Mouse (Mus musculus) small intestine, adult 2 months (tissue): ENCODE data around the gene Fshr. TPM values are rescaled to one million over a fixed set of nuclear protein-coding genes. Genes with fewer than 3 reads are reported as not detected.
"Not testable (repeated sequence)": the region's sequence is repeated elsewhere in the genome, so short reads cannot be mapped to it uniquely, and the experiment has no call there.

ENCODE experiments used
- H3K27ac ChIP-seq: fragments of 200-500 bp; 2 replicates; pipeline ENCODE4 v1.5.1; 2012; ENCODE audit warnings: low read depth, low read length, control low read depth, inconsistent platforms; ENCODE audit not compliant: insufficient read depth
- H3K27me3 ChIP-seq: fragments of 200-500 bp; 2 replicates; pipeline ENCODE4 v1.6.1; 2012; ENCODE audit warnings: mild to moderate bottlenecking, moderate library complexity, low read length, inconsistent platforms; ENCODE audit not compliant: control insufficient read depth, insufficient read depth
- H3K36me3 ChIP-seq: fragments of 200-500 bp; 2 replicates; pipeline ENCODE4 v1.6.1; 2012; ENCODE audit warnings: mild to moderate bottlenecking, low read length, control low read depth, inconsistent platforms; ENCODE audit not compliant: control insufficient read depth, insufficient read depth
- H3K4me1 ChIP-seq: fragments of 200-500 bp; 2 replicates; pipeline ENCODE4 v1.6.1; 2012; ENCODE audit warnings: low read length, inconsistent platforms, mixed read lengths; ENCODE audit not compliant: control insufficient read depth, insufficient read depth, insufficient read length
- H3K4me3 ChIP-seq: fragments of 200-500 bp; 2 replicates; pipeline ENCODE4 v1.5.1; 2012; ENCODE audit warnings: low read depth, mild to moderate bottlenecking, control low read depth, inconsistent platforms, low read length, moderate library complexity
- CTCF ChIP-seq: fragments of 200-500 bp; IDR thresholded peaks from 2 replicates; pipeline ENCODE4 v1.5.1; 2012; ENCODE audit warnings: low read depth, mild to moderate bottlenecking, control low read depth, inconsistent platforms, low read length, moderate library complexity, mixed read lengths; ENCODE audit not compliant: insufficient replicate concordance, insufficient read length; ENCODE audit errors: extremely low read depth
- POLR2A ChIP-seq: fragments of 200-500 bp; IDR thresholded peaks from 2 replicates; pipeline ENCODE4 v1.6.1; 2012; ENCODE audit warnings: low read depth, mild to moderate bottlenecking, control low read depth, inconsistent platforms, low read length, moderate library complexity
- WGBS: fragments of 180-500 bp; shearing (Covaris S2); methylation state at CpG from one replicate; pipeline ENCODE4 v1.1.7; 2018; 5-methylcytosine and 5-hydroxymethylcytosine counted together
- polyA plus RNA-seq: library from polyadenylated mRNA; depleted of rRNA; stranded (reverse); fragments of >200 nt; gene quantifications from 2 replicates; pipeline ENCODE4 v1.2.3, GENCODE M21; 2012

Fshr gene
- polyA plus RNA-seq, 1 experiment: not detected

- Histone ChIP-seq H3K4me1 (no peaks in the 10 kb centered on the region), H3K4me3 (no peak overlapping the region), H3K27me3 (no peaks in the 10 kb centered on the region), H3K36me3 (no peaks in the 10 kb centered on the region), H3K27ac (no peak overlapping the region)
- WGBS: 77% methylated on average over 2 of the region's 2 CpGs
- TF ChIP-seq POLR2A (no peak), CTCF (no peak)
These were observed 81.2 kb downstream of the Fshr start for GRCm38 (mm10) chr17:89119250-89119649.

- no peak overlapping the region for H3K4me3 ChIP-seq
- TF ChIP-seq CTCF (no peak), POLR2A (no peak)
- H3K36me3 ChIP-seq: no peaks in the 10 kb centered on the region
- H3K4me1 ChIP-seq: no peaks in the 10 kb centered on the region
- no peak overlapping the region for H3K27ac ChIP-seq
- H3K27me3 ChIP-seq: no peaks in the 10 kb centered on the region
These were observed 86.5 kb downstream of the Fshr start for GRCm38 (mm10) chr17:89113944-89114343.

- Histone ChIP-seq H3K4me3 (no peak overlapping the region), H3K27me3 (no peaks in the 10 kb centered on the region), H3K4me1 (no peaks in the 10 kb centered on the region), H3K27ac (no peak overlapping the region), H3K36me3 (no peaks in the 10 kb centered on the region)
- TF ChIP-seq CTCF (no peak), POLR2A (no peak)
- 64% methylated on average over 5 of the region's 5 CpGs for WGBS
These were observed 99.6 kb downstream of the Fshr start for GRCm38 (mm10) chr17:89100719-89101350.

GRCm38 (mm10) chr17:89099733-89100132 lies 100.7 kb downstream of the Fshr start:
- H3K4me1 ChIP-seq, H3K27ac ChIP-seq, H3K4me3 ChIP-seq, H3K36me3 ChIP-seq, H3K27me3 ChIP-seq: not testable (repeated sequence)
- WGBS: 71% methylated on average over 1 of the region's 1 CpGs

- Histone ChIP-seq H3K4me3 (no peak overlapping the region), H3K27me3 (no peaks in the 10 kb centered on the region), H3K36me3 (no peaks in the 10 kb centered on the region), H3K27ac (no peak overlapping the region), H3K4me1 (no peaks in the 10 kb centered on the region)
- TF ChIP-seq CTCF (no peak), POLR2A (no peak)
- 77% methylated on average over 5 of the region's 5 CpGs for WGBS
These were observed 110.6 kb downstream of the Fshr start for GRCm38 (mm10) chr17:89089692-89090475.

- H3K36me3 ChIP-seq: no peaks in the 10 kb centered on the region
- TF ChIP-seq CTCF (no peak), POLR2A (no peak)
- H3K27me3 ChIP-seq: no peaks in the 10 kb centered on the region
- WGBS: 41% methylated on average over 2 of the region's 2 CpGs
- H3K4me3 ChIP-seq: no peak overlapping the region
- H3K27ac ChIP-seq: no peak overlapping the region
- H3K4me1 ChIP-seq: no peaks in the 10 kb centered on the region
These were observed 117.6 kb downstream of the Fshr start for GRCm38 (mm10) chr17:89082897-89083296.

GRCm38 (mm10) chr17:89079706-89080105 lies 120.8 kb downstream of the Fshr start:
- no peak overlapping the region for H3K27ac ChIP-seq
- H3K4me3 ChIP-seq: no peak overlapping the region
- H3K4me1 ChIP-seq: no peaks in the 10 kb centered on the region
- no peaks in the 10 kb centered on the region for H3K27me3 ChIP-seq
- TF ChIP-seq POLR2A (no peak), CTCF (no peak)
- H3K36me3 ChIP-seq: no peaks in the 10 kb centered on the region
- WGBS: 78% methylated on average over 5 of the region's 5 CpGs
